Mouse (Mus musculus): ENCODE measurements around the gene Ppil2.

DNA sequence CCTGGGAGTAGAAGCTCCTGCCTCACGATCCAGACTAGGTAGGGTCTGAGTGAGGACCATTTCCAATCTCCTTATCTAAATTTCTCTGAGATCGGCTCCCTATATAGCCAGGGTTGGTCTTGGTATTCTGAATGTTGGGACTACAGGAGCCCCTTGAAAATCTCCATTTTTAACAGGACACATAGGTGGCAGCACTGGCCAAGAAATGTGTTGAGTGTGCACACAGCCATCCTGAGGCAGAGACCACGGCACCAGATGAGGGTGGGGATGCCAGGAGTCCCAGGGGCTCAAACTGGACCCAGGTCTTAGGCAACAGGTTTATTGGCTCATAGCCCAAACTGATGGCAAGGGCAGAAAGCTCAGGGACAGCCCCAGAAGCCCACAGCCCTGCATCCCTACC lies 22.7 kb downstream of the Ppil2 start:
- TF ChIP-seq GATA1 (IDR thresholded peaks at IDR 0.05; ENCODE audit: borderline replicate concordance, low read length) (no peak), FLI1 (IDR thresholded peaks at IDR 0.05; ENCODE audit: low read length) (no peak)

All from megakaryocyte, embryonic 14.5 days (primary cell).